Mouse (Mus musculus): Measurements from ENCODE around the gene Plekhm2. TPM values are rescaled to one million over a fixed set of nuclear protein-coding genes. Genes with fewer than 3 reads are reported as not detected.

The Plekhm2 gene
- polyA plus RNA-seq, 1 experiment from 2014 or later: 6.3 TPM

GRCm38 (mm10) chr4:141581051-141581450 lies 83.6 kb downstream of the Plekhm2 start:
- Histone ChIP-seq H3K27ac (ENCODE audit: low read length) (no peak overlapping the region), H3K9me3 (replicated peaks; ENCODE audit: control insufficient read depth, low read length) (0 out of 2 replicates have a peak, but pooled peaks cover 3% of the 10 kb centered on the region), H3K36me3 (ENCODE audit: control insufficient read depth, insufficient read depth, low read length) (peaks cover 24% of the 10 kb centered on the region), H3K4me1 (ENCODE audit: control insufficient read depth, insufficient read depth, low read length) (no peaks in the 10 kb centered on the region), H3K4me2 (ENCODE audit: low read depth, low read length) (no peak overlapping the region), H3K9ac (ENCODE audit: low read length) (no peak overlapping the region), H3K4me3 (replicated peaks; ENCODE audit: low read length) (no peak overlapping the region), H3K27me3 (ENCODE audit: control insufficient read depth, insufficient read depth, low read length) (no peaks in the 10 kb centered on the region)
- no peak for ATAC-seq (ENCODE audit: insufficient read depth, low FRiP score)
- 94% methylated on average over 13 of the region's 13 CpGs for WGBS

GRCm38 (mm10) chr4:141578833-141579232 lies 85.9 kb downstream of the Plekhm2 start:
- Histone ChIP-seq H3K9me3 (replicated peaks; ENCODE audit: control insufficient read depth, low read length) (0 out of 2 replicates have a peak, but pooled peaks cover 3% of the 10 kb centered on the region), H3K27me3 (ENCODE audit: control insufficient read depth, insufficient read depth, low read length) (no peaks in the 10 kb centered on the region), H3K4me3 (replicated peaks; ENCODE audit: low read length) (no peak overlapping the region), H3K9ac (ENCODE audit: low read length) (no peak overlapping the region), H3K27ac (ENCODE audit: low read length) (peak overlapping the region; percentile 37), H3K36me3 (ENCODE audit: control insufficient read depth, insufficient read depth, low read length) (peaks cover 24% of the 10 kb centered on the region), H3K4me2 (ENCODE audit: low read depth, low read length) (no peak overlapping the region), H3K4me1 (ENCODE audit: control insufficient read depth, insufficient read depth, low read length) (0 out of 2 replicates have a peak, but pooled peaks cover 3% of the 10 kb centered on the region)
- ATAC-seq (ENCODE audit: insufficient read depth, low FRiP score): peak; percentile 69
- WGBS: 35% methylated on average over 3 of the region's 3 CpGs

- Histone ChIP-seq H3K4me1 (ENCODE audit: control insufficient read depth, insufficient read depth, low read length) (0 out of 2 replicates have a peak, but pooled peaks cover 11% of the 10 kb centered on the region), H3K36me3 (ENCODE audit: control insufficient read depth, insufficient read depth, low read length) (peaks cover 19% of the 10 kb centered on the region; the same call in 1 of the 2 replicates), H3K27me3 (ENCODE audit: control insufficient read depth, insufficient read depth, low read length) (no peaks in the 10 kb centered on the region), H3K27ac (ENCODE audit: low read length) (no peak overlapping the region), H3K4me3 (replicated peaks; ENCODE audit: low read length) (no peak overlapping the region), H3K9ac (ENCODE audit: low read length) (no peak overlapping the region), H3K4me2 (ENCODE audit: low read depth, low read length) (no peak overlapping the region), H3K9me3 (replicated peaks; ENCODE audit: control insufficient read depth, low read length) (0 out of 2 replicates have a peak, but pooled peaks cover 3% of the 10 kb centered on the region)
- 93% methylated on average over 7 of the region's 7 CpGs for WGBS
- ATAC-seq (ENCODE audit: insufficient read depth, low FRiP score): no peak
Measured at GRCm38 (mm10) chr4:141576877-141577276, 87.8 kb downstream of the Plekhm2 start.

- 79% methylated on average over 11 of the region's 11 CpGs for WGBS
- peaks cover 19% of the 10 kb centered on the region; the same call in 1 of the 2 replicates for H3K36me3 ChIP-seq (ENCODE audit: control insufficient read depth, insufficient read depth, low read length)
- no peak for ATAC-seq (ENCODE audit: insufficient read depth, low FRiP score)
- H3K27ac ChIP-seq (ENCODE audit: low read length): no peak overlapping the region
- H3K27me3 ChIP-seq (ENCODE audit: control insufficient read depth, insufficient read depth, low read length): no peaks in the 10 kb centered on the region
- H3K9me3 ChIP-seq (replicated peaks; ENCODE audit: control insufficient read depth, low read length): 0 out of 2 replicates have a peak, but pooled peaks cover 3% of the 10 kb centered on the region
- H3K9ac ChIP-seq (ENCODE audit: low read length): no peak overlapping the region
- H3K4me2 ChIP-seq (ENCODE audit: low read depth, low read length): no peak overlapping the region
- no peak overlapping the region for H3K4me3 ChIP-seq (replicated peaks; ENCODE audit: low read length)
- 0 out of 2 replicates have a peak, but pooled peaks cover 11% of the 10 kb centered on the region for H3K4me1 ChIP-seq (ENCODE audit: control insufficient read depth, insufficient read depth, low read length)
Measured at GRCm38 (mm10) chr4:141576404-141576803, 88.3 kb downstream of the Plekhm2 start.

Other genes with a start within 250 kb of the Plekhm2 start
- gene Clcnkb, start 248.9 kb downstream of the Plekhm2 start, polyA plus RNA-seq (2015; fragmentation: Nextera tagmentation; extraction: Ambion mirVana): not detected in 2 replicates
- 5.6 and 5.8 TPM in 2 replicates for gene Hspb7, start 244.1 kb downstream of the Plekhm2 start, polyA plus RNA-seq (2015; fragmentation: Nextera tagmentation; extraction: Ambion mirVana)
- gene Srarp, start 228.8 kb downstream of the Plekhm2 start, polyA plus RNA-seq (2015; fragmentation: Nextera tagmentation; extraction: Ambion mirVana): not detected in 2 replicates
- gene Zbtb17, start 220.2 kb downstream of the Plekhm2 start, polyA plus RNA-seq (2015; fragmentation: Nextera tagmentation; extraction: Ambion mirVana): 31.8 and 35.6 TPM in 2 replicates
- 6.2 and 7.2 TPM in 2 replicates for gene Spen, start 126.3 kb downstream of the Plekhm2 start, polyA plus RNA-seq (2015; fragmentation: Nextera tagmentation; extraction: Ambion mirVana)
- 77.2 and 85.0 TPM in 2 replicates for gene Fblim1, start 58.8 kb downstream of the Plekhm2 start, polyA plus RNA-seq (2015; fragmentation: Nextera tagmentation; extraction: Ambion mirVana)
- gene Tmem82, start 46.3 kb downstream of the Plekhm2 start, polyA plus RNA-seq (2015; fragmentation: Nextera tagmentation; extraction: Ambion mirVana): 2.7 and 3.8 TPM in 2 replicates
- gene Slc25a34, start 41.1 kb downstream of the Plekhm2 start, polyA plus RNA-seq (2015; fragmentation: Nextera tagmentation; extraction: Ambion mirVana): 0.62 and 1.6 TPM in 2 replicates
- gene Rsc1a1, start 20.7 kb upstream of the Plekhm2 start, polyA plus RNA-seq (2015; fragmentation: Nextera tagmentation; extraction: Ambion mirVana): not detected in 2 replicates
- gene Ddi2, start 58.5 kb upstream of the Plekhm2 start, polyA plus RNA-seq (2015; fragmentation: Nextera tagmentation; extraction: Ambion mirVana): 18.8 and 19.7 TPM in 2 replicates
- 5.8 and 8.0 TPM in 2 replicates for gene Agmat, start 81.8 kb upstream of the Plekhm2 start, polyA plus RNA-seq (2015; fragmentation: Nextera tagmentation; extraction: Ambion mirVana)
- gene Dnajc16, start 126.0 kb upstream of the Plekhm2 start, polyA plus RNA-seq (2015; fragmentation: Nextera tagmentation; extraction: Ambion mirVana): 4.5 and 4.7 TPM in 2 replicates
- 23.7 and 25.8 TPM in 2 replicates for gene Casp9, start 128.7 kb upstream of the Plekhm2 start, polyA plus RNA-seq (2015; fragmentation: Nextera tagmentation; extraction: Ambion mirVana)
- 754 and 1,267 TPM in 2 replicates for gene Cela2a, start 161.3 kb upstream of the Plekhm2 start, polyA plus RNA-seq (2015; fragmentation: Nextera tagmentation; extraction: Ambion mirVana)
- 0.18 and 0.67 TPM in 2 replicates for gene Ctrc, start 181.5 kb upstream of the Plekhm2 start, polyA plus RNA-seq (2015; fragmentation: Nextera tagmentation; extraction: Ambion mirVana)
- gene Efhd2, start 210.0 kb upstream of the Plekhm2 start, polyA plus RNA-seq (2015; fragmentation: Nextera tagmentation; extraction: Ambion mirVana): 108 and 110 TPM in 2 replicates

All from stomach, embryonic 16.5 days (tissue).